Mouse (Mus musculus) thymus, postnatal 4 days (tissue): ENCODE data around the gene Rnf25.
A peak's percentile ranks its signal among the peaks of the same experiment; 100 is the strongest.

ENCODE experiments used
- DNase-seq: peaks from one replicate; pipeline ENCODE4 v3.0.0; 2021

Rnf25 gene

GRCm38 (mm10) chr1:74601267-74601962, at the start of gene Rnf25, which contains the start of gene Stk36:
Gene Rnf25, minus strand, starts transcription at chr1:74601397.
Gene Stk36, plus strand, starts transcription at chr1:74601445.
- peak; percentile 84 for DNase-seq

DNA sequence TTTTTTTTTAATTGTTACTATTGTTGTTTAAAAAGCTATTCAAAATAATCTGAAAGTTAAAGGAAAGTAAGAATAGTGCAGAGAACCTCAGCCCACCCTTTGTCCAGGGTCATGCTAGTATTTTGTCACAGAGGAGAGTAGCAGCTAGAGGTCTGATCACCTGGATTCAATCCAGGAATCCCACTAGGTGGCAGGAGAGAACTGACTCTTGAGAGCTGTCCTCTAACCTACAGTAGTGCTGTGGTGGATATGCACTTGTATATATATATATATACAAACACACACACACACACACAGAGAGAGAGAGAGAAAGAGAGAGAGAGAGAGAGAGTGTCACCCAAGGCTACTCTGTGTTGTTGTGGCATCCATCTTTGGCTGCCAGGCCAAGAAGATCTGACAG, 42.7 kb upstream of the Rnf25 start:
- peak; percentile 21 for DNase-seq

- no peak for DNase-seq
These were observed 42.3 kb upstream of the Rnf25 start for GRCm38 (mm10) chr1:74643524-74643923.

- DNase-seq, result no peak
These were observed 31.5 kb upstream of the Rnf25 start for GRCm38 (mm10) chr1:74632734-74633133.

GRCm38 (mm10) chr1:74628001-74628400, 26.8 kb upstream of the Rnf25 start:
- no peak for DNase-seq

DNA sequence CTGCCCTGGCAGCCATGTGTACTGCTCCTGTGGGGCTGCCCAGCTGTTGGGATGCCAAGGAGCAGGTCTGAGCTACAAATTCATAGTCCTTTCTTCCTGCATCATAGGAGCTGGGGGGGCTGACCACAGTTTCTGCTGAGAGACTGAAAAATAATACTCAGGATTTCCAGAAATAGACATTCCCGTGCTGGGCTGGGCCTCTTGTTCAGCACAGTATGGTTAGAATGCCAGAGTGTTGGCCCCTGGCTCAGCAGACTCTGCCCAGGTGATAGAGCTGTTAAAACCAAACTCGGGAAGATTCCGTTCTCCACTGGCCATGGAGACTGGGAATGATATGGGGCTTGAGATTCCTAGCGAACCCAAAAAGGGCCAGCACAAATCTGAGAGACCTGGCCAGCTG, 24.9 kb upstream of the Rnf25 start:
- DNase-seq, result no peak

- DNase-seq, result no peak
These were observed 23.0 kb upstream of the Rnf25 start for GRCm38 (mm10) chr1:74624183-74624582.

DNA sequence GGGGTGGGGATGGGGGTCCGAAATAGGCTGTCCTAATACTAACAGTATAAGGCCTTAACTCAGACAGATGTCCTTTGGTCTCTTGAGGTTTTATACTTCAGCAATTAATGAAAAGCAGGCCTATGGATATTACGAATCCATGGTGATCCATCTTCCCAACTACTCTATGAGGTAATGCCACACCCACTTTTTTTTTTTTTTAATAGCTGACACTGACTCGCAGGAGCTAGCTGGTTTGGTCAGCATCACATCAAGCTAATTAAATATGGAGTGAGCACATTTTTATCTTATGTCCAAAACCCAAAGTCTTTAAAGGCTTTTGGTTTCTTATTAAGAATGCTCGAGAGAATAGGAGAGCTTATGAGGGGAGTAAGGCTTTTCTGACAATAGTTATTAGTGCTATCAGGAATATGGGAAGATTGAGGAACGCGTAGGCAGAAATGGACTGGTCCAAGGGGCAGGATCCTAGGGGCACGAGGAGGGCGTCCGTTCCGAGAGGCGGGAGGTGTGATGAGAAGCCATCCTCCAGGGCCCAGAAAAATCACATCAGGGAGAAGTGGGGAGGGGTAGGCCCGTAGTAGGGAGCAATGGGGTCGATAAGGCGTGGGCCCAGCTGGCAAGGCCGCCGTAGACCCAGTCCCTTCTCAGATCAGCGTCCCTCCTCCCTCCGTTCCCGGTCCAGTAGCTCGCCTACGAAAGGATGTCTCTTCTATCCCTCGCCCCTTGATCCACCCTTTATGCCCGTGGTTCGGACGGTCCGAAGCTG, 513 bp downstream of the Rnf25 start:
- DNase-seq, result no peak

GRCm38 (mm10) chr1:74594434-74594833, 6.8 kb downstream of the Rnf25 start:
- DNase-seq, result no peak

DNA sequence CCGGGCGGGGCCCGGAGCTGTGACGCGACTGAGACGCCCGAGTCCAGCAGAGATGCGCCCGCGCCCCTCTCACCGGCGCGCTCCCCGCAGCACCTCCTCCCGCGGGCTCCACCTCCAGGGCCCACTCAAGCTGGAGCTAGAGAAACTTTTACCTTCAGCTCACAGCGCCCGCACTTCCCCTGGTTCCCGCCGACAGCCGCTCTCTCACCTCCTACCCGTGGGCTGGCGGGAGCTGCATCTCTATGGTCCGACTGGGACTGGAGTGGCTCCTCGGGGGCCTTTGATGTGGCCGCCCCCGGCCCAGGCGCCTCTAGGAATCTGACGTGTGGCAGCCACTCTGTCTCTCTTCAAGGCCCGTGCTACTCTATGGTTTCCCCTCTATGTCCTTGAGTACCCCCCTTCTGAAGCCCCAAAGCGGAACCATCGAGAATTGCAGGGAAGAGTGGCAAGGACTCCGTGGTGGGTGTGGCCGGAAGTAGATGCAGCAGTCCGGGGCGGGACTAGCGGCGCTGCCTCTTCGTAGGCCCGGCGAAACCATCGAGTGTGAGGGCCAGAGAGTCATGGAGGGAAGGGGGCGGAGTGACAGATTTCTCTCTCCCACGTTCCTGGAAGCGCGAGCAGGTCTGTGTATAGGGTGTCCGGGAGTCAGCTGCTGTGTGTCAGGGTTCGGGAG, 13.3 kb downstream of the Rnf25 start, which contains the start of the genes Zfp142 and Bcs1l:
Gene Zfp142, minus strand, starts transcription at position 474 of the 673 bp plus-strand sequence.
Gene Bcs1l, plus strand, starts transcription at position 517 of the 673 bp plus-strand sequence.
- DNase-seq, result peak; percentile 98

- DNase-seq, result no peak
These were observed 13.9 kb downstream of the Rnf25 start for GRCm38 (mm10) chr1:74587233-74587772.

DNA sequence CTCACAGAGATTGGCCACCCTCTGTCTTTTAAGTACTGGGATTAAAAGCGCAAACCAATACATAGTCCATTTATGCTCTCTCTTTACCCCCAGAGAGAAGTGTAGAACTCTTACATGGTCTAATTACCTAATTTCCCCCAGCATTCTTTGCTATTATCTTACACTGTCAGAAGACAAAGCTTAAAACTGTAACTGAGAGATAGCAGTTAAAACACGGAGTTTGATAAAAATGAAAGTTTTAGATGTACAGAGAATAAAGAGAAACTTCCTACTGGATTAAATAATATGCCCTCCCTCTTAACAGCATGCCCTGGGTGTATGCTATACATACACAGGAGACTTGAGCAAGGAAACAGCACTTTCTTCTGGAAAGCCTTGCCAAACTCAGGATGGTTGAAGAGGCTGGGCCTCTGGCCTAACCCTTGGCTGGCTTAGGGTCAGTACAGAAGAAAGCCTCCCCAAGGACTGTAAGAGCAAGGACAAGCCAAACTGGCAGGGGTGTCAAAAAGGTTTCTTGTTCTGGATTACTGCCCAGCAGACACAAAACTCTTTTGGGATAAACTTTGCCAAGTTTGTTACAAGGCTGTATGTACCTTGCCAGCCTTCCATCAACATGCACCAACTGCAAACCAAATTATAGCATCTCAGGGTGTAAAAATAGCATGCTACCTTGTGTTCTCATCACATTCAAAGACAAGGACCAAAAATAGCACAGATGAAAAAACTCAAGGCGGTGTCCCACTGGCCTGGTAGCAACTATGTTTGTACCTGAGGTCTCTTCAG, 16.4 kb downstream of the Rnf25 start:
- no peak for DNase-seq

GRCm38 (mm10) chr1:74582621-74583020, 18.6 kb downstream of the Rnf25 start:
- no peak for DNase-seq

DNA sequence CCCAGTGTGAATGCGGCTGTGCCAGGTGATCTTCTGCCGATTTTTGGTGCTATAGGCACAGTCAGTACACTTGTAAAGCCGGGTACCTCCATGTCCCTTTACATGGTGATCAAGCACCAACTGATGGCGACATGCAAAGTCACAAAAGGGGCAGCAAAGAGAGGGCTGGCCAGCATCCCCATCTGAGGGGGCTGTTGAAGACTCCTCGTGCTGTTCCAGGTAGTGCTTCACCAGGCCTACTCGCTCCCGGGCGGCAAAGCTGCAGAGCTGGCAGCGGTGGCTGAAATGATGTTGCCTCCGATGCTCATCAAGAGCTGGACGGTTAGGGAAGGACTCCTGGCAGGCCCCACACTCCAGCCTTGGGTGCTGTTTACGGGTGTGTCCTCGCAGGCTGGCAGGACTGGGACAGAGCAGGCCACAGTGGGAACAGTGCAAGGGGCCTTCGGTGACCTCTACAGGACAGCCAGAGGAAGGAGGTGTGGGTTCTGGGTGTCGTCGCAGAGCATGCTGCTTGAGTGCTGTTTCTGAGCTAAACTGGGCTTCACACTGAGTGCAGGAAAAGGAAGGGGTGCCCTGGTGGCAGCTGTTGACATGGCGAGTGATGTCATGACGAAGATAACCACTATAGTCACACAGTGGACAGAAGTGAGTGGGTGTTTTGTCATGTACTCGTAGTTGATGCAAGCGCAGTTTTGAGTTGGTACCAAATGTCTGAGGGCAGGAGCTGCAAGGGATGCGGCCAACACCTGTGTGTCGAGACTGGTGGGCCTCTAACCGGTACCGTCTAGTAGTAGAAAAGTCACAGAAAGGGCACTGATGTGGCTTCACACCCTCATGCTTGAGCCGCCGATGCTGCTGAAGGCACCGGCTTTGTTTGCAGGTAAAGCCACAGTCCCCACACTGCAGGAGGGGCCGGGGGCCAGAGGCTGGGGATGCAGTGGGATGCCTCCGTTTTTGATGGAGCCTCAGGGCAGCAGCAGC, 31.2 kb downstream of the Rnf25 start:
- no peak for DNase-seq

DNA sequence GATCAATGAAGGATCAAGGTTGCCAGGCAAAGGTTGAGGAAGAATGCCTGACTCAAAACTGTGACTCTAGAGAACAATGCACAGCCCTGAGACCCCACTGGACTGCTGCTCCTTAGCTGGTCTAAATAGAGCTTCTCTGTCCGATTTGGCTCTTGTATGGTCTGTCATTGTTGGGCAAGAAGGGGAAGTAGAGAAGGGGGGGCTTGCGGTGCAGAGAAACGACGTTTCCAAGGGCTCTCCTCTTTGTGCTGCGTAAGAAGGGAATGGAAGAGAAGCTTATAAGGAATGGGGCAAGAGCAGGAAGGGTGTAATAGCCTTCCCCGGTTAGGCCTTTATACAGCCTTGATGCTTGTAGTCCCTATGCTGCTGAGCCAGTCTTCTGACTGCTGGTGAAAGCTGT, 35.4 kb downstream of the Rnf25 start:
- no peak for DNase-seq

DNA sequence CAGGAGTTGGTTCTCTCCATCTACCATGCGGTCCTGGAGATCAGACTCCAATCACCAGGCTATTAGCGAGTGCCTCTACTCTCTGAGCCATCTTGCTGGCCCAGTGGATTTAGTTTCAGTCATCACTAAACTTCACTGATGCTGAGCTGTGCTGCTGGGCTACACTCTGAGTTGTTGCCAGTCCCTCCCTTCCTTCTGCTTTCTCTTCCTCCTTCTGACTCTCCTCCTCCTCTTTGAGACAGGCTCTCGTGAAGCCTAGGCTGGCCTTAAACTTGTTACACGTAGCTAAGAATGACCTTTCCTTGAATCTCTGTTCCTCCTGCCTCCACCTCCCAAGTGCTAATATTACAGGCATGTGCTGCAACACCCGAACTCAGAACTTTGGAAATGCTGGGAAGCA, 42.1 kb downstream of the Rnf25 start:
- no peak for DNase-seq

DNA sequence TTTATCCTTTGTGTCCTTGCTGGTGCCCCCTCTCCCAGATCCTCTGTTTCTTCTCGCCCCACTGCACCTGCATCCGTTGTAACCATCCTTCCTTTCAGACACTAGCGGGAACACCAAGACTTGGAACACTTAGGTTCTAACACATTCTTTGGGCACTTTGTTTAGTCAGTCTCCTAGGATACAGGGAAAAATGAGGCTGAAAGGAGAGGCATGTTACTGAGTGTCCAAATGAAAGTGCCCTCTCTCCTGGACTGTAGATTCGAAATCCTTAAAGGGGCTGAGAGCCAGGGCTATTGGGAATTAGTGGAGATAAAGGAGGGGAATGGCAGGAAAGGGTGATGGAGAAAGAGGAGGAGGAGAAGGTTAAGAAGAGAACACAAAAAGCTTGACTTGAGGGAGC, 57.0 kb downstream of the Rnf25 start, which contains the start of gene Usp37:
Gene Usp37, minus strand, starts transcription at position 101 of the 400 bp plus-strand sequence.
- DNase-seq, result no peak
